Mouse (Mus musculus): ENCODE measurements at regions not wholly inside any gene's neighbourhood (a gene's known extent, or its start where the extent isn't known, plus 50 kb on each side); places are given as distances from the start of the nearest gene placed in this dataset.
"Not testable (repeated sequence)": the region's sequence is repeated elsewhere in the genome, so short reads cannot be mapped to it uniquely, and the experiment has no call there.

- no peak for DNase-seq (ENCODE audit: low read depth, low spot score)
Observed at GRCm38 (mm10) chr3:58224696-58225095, 189.8 kb upstream of the Tsc22d2 start.

- no peak for DNase-seq (ENCODE audit: low read depth, low spot score)
Observed at GRCm38 (mm10) chr3:58226447-58227321, 187.8 kb upstream of the Tsc22d2 start.

DNA sequence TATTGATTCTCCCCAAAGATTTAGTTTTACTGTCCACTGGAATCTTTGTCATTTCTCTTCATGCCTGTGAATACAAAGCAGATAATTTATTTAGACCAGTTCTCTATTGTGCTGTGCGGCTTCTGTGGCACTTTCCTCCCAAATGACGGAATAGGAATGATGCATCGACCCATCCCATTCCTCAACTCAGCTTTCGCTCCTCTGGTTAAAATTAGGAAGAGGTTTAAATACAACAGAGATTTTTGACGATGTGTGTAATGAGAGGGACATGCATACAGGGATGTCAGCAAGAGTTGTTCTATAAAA is 187.2 kb upstream of the Tsc22d2 start:
- DNase-seq (ENCODE audit: low read depth, low spot score), result no peak

GRCm38 (mm10) chr3:58228189-58228588 is 186.3 kb upstream of the Tsc22d2 start:
- no peak for DNase-seq (ENCODE audit: low read depth, low spot score)

GRCm38 (mm10) chr3:58231746-58232145 is 182.8 kb upstream of the Tsc22d2 start:
- no peak for DNase-seq (ENCODE audit: low read depth, low spot score)

- no peak for DNase-seq (ENCODE audit: low read depth, low spot score)
Observed at GRCm38 (mm10) chr3:58233296-58233695, 181.2 kb upstream of the Tsc22d2 start.

DNA sequence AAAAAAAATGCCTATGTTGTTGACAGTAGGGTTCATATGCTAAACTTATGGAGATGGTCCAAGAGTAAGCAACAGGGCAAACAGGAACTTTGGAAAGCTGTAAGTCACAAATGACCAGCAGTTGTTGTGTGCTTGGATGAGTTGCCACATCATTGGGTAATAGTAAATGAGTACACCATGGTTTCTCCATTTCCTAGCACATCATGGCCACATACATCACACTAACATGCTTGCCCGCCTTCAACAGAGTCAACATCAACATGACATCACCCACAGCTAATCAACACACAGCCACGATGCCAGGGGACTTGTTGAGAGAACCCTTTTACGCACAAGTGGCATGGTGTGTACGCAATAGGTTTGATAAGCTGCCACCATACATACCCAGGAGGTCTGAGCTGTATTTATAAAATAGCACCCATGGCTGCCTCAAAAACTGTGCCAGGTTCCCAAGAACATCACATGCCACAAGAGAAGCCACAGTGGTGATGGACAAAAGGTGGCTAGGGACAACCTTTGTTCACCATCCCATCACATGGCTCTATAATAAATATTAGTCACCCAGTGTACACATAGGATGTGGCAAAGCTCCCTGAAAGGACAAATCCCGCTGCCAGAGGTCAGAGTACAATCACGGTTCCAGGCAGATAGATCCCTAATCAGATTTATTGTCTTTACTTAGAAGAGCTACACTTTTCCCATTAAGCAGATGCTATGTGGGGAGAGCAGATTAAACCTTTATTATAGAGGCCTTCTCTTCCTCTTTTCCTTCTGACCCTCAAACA is 179.5 kb upstream of the Tsc22d2 start:
- DNase-seq (ENCODE audit: low read depth, low spot score), result no peak

DNA sequence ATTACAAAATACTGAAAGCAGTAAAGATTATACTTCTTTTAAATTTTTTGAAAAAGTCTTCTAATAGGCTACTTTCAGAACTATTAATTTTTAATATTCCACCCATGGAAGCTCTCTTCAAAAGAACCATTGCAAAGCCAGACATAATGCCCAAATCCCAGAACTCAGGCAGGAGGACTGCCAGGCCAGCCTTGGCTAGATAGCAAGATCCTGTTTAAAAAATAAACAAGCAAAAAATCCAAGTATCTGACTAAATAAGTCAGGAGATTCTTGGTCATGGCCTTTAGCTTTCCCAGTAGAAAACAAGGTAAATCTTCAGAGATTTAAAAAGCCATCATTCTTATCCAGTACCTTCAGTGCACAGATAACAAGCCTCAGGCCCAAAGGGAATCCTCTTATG is 176.4 kb upstream of the Tsc22d2 start:
- no peak for DNase-seq (ENCODE audit: low read depth, low spot score)

GRCm38 (mm10) chr3:58240775-58241174 is 173.7 kb upstream of the Tsc22d2 start:
- DNase-seq (ENCODE audit: low read depth, low spot score), result no peak

DNA sequence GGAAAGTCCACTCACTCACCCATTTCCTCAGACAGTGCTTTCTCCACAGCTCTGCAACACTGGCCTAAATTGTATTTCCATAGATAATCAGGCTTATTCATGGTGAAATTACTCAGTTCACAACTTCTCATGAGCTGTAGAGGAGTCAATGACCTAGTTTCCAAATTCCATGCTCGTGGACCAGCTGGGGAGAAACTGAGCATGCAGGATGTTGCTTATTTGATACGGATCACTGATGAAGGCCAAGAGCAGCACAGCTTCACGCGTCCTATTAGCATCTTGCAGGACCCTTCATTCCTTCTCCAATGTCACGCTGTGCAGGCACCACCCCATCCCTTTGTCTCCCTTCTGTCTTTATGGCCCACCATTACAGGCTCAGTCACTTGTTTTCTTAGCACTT is 169.2 kb upstream of the Tsc22d2 start:
- DNase-seq (ENCODE audit: low read depth, low spot score), result no peak

DNA sequence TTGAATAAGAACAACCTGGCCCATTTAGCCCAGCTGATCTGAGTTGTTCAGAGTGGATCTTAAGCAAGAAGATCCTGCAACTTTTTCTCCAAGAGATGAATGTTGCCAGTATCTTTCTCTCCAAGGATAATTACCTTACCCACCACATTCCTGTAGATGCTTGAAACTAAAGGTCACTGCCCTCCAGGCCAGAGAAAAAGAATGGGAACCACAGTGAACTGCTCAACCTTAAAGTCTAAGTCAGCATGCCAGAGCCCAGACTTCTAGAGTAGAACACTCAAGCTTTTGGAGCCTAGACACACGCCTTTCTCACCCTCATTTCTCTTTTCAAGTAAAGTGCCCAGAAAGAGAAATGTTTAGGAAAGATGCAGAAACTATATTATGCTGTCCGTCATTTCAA is 166.5 kb upstream of the Tsc22d2 start:
- DNase-seq (ENCODE audit: low read depth, low spot score), result no peak

GRCm38 (mm10) chr3:58253942-58254341 is 160.6 kb upstream of the Tsc22d2 start:
- DNase-seq (ENCODE audit: low read depth, low spot score), result no peak

DNA sequence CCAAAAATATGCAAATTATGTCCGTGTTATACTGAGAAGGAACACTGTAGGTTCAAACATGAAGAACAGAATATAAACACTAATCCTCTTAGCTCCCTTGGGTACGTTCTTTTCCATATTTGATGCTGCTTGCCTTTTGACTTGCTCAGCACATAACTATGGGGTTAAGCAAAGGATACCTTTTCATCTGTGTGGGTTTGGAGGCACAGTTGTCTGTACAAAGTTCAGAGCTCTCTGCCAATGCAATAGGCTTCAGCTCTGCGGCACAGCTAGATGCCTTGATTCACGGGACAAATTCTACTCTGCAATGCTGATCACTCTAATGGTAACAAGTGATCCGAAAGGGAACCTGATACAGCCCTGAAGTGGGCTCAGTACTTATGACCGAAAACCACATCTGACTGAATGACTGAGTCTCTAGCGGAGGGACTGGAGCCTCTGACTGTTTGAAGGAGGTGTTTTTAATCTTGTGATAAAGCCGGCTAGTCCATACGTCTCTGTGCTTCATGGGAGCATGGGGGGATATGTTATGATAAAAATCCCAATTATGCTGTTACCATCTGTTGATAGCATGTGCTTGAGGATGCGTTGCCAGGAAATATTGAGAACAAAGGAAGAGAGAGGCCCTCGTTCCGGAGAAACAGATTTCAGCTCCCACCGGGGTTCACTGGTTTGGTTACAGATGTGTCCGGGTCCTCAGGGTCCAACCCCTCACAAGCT is 146.7 kb upstream of the Tsc22d2 start:
- DNase-seq (ENCODE audit: low read depth, low spot score), result no peak

GRCm38 (mm10) chr3:58271441-58271840 is 143.1 kb upstream of the Tsc22d2 start:
- DNase-seq (ENCODE audit: low read depth, low spot score), result not testable (repeated sequence)

GRCm38 (mm10) chr3:58281291-58281690 is 133.2 kb upstream of the Tsc22d2 start:
- no peak for DNase-seq (ENCODE audit: low read depth, low spot score)

DNA sequence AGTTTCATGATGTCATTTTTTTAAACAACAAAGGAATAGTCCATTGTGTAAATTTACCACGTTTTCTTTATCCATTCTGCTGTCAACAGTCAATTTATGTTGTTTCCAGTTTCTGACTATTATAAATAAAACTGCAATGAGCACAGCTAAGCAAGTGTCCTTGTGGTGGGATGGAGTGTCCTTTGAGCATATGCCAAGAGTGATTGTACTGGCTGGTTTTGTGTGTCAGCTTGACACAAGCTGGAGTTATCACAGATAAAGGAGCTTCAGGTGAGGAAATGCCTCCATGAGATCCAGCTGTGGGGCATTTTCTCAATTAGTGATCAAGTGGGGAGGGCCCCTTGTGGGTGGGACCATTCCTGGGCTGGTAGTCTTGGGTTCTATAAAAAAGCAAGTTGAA is 130.1 kb upstream of the Tsc22d2 start:
- DNase-seq (ENCODE audit: low read depth, low spot score), result not testable (repeated sequence)

- no peak for DNase-seq (ENCODE audit: low read depth, low spot score)
Observed at GRCm38 (mm10) chr3:58295810-58296209, 118.7 kb upstream of the Tsc22d2 start.

GRCm38 (mm10) chr3:58300213-58300612 is 114.3 kb upstream of the Tsc22d2 start:
- DNase-seq (ENCODE audit: low read depth, low spot score), result no peak

DNA sequence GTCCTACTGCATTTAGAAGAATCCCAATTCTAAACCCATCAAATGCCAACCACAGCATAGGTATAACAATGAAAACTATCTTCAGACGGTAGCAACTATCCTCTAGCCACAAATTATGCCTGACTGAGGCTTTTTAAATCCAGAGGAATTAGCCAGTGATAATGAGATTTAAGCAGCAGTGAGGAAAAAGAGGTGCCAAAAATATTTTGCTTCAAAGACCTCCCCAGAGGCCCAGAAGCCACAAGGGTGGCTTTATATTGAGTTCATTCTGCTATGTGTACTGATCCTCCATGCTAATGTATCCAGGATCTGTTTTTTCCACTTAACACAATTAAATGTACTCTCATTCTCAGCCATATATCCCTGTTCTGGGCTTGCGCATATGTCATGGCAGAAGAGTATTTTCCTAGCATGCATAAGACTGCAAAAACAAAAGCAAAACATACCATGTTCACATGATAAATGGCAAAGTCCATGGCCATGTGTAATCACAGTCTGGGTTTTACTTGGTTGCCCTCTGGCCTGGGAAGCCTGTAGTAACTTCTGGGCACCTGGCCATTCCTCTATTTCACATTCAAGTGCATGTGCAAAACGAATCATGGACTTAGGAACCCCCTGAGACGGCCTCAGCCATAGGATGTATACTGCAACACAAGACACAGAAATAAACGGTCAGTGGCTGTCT is 113.6 kb upstream of the Tsc22d2 start:
- no peak for DNase-seq (ENCODE audit: low read depth, low spot score)

DNA sequence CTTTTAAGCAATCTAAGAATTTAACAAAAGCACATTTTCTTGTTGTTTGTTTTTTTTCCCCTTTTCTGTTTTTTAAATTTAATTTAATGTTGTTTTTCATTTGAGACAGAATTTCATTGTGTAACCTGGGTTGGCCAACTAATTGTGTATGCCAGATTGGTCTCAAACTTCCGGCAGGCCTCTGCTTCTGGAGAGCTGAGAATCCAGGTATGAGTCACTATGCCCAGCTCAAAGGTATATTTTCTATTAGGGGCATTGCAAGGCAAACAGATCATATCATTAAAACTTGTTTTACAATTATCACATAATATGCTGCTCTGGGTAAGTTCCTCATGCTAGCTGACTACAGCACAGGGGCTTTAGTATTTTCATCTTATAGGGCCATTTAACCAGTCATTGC is 112.2 kb upstream of the Tsc22d2 start:
- DNase-seq (ENCODE audit: low read depth, low spot score), result no peak

DNA sequence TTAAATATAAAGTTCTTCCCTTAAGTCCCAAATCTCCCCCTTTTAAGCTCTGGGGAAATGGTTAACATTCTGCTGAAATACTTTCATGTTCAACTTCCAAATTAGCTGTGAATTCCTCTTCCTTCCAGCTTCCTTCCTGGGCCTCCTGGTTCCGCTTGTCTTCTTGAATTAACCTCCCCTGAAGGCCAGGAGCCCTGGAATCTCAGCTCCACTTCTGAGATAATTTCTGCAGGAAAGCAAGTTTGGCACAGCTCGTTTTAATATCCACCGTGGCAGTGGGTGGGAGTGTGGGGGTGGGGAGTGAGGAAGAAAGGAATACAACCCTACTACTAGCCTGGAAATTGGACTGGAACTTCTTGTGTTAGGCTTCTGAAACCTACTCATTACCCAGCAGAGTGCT is 110.8 kb upstream of the Tsc22d2 start:
- no peak for DNase-seq (ENCODE audit: low read depth, low spot score)

- DNase-seq (ENCODE audit: low read depth, low spot score), result no peak
Observed at GRCm38 (mm10) chr3:58309601-58310000, 104.9 kb upstream of the Tsc22d2 start.

Measured in forelimb bud, embryonic 11.5 days (tissue).